Mouse (Mus musculus): ENCODE data around the gene Cnnm1.

DNA sequence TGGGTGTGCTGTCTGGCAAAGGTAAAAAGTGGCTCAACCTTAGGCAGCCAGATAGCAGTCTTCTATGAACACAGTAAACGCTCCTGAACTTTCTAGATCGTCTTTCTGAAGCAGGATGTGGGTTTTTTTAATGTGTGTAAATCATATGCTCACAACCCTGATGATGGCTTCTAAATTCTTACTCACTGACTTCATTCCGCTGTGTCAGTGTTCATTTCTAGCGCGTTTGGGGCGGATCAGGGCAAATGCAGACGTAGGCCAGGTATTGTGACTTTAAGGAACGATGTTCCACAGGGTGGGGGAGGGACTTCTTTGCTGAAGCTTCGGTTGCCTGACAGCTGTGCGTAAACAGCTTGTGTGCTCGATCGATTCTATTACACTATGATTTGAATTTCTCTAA lies 90.7 kb downstream of the Cnnm1 start:
- no peak for TF ChIP-seq CTCF (IDR thresholded peaks at IDR 0.05; ENCODE audit: extremely low read depth, insufficient read depth, low read length)
- TF ChIP-seq POLR2A (IDR thresholded peaks at IDR 0.05; ENCODE audit: extremely low read depth, insufficient read depth, low read length) = no peak
